Mouse (Mus musculus): ENCODE results near the gene Ercc1. TPM values are rescaled to one million over a fixed set of nuclear protein-coding genes. Genes with fewer than 3 reads are reported as not detected.

Ercc1 gene
- polyA plus RNA-seq, 1 experiment from 2014 or later = 16.8 TPM

DNA sequence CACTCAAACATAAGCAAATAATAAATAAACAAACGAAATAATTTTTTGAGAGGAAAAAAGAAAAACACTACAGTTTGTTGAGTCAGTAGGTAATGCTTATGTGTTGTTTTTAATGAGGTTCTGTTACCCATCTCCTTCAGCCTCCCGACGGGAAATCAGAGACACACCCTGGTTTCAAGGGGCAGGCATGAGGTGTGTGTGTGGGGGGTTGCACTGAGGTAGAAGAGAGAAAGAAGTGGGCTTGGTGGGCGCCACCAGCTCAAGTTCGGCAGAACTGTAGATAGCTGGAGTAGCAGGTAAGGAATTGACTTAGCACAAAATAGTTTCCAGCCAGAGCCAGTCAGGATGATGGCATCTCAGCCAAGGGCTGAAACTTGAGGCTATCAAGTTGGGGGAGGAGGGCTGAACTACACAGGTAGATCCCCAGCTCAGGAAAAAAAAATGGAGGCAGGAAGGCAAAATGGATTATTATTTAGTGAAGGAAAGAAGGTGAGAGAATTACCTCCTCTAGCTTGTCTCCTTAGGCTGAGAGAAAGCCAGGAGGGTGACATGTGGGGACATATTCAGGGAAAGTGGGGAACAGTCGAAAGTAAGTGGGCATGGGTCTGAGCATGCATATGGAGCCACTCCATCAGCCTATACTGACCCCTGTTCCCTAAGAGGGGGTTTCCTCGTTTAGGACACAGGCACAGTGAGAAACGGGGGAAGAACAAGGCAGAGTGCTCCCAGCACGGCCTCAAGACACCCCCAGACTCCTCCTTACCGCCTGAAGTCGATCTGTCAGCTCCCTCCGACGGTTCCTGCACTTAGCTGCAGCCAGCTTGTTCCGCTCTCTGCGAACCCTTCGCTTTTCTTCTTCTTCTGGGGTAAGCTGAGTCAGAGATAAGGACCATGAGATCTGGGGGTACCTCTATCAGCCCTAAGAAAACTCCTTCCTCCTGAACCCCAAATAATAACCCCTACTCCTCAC lies 38.5 kb upstream of the Ercc1 start:
- H3K79me2 ChIP-seq (ENCODE audit: inconsistent target) = no peaks in the 10 kb centered on the region
- H3K27ac ChIP-seq = no peak overlapping the region
- H3K36me3 ChIP-seq (ENCODE audit: inconsistent target) = no peaks in the 10 kb centered on the region
- H3K4me3 ChIP-seq (ENCODE audit: inconsistent target) = no peak overlapping the region
- 80% methylated on average over 16 of the region's 16 CpGs for WGBS (ENCODE audit: missing documents)

DNA sequence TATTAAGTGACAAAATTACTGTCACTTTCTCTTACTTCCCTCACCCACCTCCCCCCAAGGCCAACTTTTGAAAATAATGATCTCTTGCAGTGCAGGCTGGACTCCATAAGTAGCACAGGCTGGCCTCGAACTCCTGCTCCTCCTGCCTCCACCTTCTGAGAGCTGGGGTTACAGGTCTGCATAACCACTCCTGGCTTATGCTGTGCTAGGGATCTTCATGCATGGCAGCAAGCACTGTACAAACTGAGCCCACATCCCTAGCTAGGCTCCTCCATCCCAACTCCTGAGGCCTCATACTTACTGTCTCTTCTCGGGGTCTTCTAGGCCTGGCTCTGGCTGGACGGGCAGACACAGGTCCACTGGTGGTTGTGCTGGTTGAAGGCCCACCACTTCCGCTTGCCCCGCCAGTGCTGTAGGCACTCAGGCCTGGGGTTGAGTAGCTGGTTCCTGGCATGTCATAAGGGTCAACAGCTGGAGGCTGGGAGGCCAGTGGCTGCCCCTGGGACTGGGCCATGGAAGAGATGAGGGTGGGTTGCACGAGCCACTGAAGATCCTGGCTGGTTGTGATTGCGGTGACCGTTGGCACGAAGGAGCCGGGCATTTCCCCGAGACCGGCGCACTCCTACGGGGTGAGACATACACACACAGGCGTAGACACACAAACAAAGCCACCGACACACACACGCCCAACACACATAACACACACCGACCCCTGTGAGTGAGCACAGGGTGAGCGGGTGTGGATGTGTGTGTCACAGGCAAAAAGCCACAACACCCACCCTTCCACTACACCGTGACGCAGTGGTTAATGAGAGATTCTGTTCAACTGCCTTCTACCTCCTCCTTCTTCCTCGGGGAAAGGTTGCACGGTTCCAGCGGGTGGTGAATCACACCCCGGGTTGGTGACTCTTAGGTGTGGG lies 37.5 kb upstream of the Ercc1 start:
- WGBS (ENCODE audit: missing documents) = 84% methylated on average over 20 of the region's 25 CpGs
- Histone ChIP-seq H3K36me3 (ENCODE audit: inconsistent target) (no peaks in the 10 kb centered on the region), H3K27ac (no peak overlapping the region), H3K4me3 (ENCODE audit: inconsistent target) (no peak overlapping the region), H3K79me2 (ENCODE audit: inconsistent target) (no peaks in the 10 kb centered on the region)

DNA sequence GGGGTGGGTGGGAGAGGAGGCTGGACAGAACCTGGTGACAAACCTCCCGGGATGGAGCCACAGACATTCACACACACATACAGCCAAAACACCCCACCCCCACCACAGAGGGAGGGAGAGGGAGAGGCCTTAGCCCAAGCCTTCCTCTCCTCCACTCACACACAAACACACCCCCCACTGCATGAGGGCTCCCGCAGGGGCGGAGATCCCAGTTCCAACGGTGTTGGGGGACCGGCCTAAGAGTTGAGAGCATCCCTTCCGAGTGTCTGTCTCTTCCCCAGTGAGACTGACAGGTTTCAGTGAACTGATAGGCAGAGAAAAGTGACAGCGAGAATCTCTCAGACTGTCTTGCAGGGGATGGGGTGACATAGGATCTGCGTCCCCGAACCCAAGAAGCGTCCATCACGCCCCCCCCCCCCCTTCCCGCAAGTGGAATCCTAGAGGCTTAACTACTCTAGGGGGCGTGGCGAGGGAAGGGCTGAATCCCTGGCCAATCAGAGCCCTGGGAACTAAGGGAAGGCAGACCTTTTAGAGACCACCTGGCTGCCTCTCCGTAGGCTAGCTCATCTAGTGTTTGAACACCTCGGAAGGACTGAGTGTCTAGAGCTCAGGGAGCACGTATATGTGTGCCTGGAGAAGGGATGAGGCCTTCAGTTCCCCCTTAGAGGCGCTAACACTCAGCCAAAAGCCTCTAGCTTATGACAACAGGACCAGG lies 36.7 kb upstream of the Ercc1 start:
- H3K79me2 ChIP-seq (ENCODE audit: inconsistent target) = no peaks in the 10 kb centered on the region
- H3K27ac ChIP-seq = peak overlapping the region; percentile 54
- 7% methylated on average over 15 of the region's 18 CpGs for WGBS (ENCODE audit: missing documents)
- peak overlapping the region; percentile 63 for H3K4me3 ChIP-seq (ENCODE audit: inconsistent target)
- H3K36me3 ChIP-seq (ENCODE audit: inconsistent target) = no peaks in the 10 kb centered on the region

DNA sequence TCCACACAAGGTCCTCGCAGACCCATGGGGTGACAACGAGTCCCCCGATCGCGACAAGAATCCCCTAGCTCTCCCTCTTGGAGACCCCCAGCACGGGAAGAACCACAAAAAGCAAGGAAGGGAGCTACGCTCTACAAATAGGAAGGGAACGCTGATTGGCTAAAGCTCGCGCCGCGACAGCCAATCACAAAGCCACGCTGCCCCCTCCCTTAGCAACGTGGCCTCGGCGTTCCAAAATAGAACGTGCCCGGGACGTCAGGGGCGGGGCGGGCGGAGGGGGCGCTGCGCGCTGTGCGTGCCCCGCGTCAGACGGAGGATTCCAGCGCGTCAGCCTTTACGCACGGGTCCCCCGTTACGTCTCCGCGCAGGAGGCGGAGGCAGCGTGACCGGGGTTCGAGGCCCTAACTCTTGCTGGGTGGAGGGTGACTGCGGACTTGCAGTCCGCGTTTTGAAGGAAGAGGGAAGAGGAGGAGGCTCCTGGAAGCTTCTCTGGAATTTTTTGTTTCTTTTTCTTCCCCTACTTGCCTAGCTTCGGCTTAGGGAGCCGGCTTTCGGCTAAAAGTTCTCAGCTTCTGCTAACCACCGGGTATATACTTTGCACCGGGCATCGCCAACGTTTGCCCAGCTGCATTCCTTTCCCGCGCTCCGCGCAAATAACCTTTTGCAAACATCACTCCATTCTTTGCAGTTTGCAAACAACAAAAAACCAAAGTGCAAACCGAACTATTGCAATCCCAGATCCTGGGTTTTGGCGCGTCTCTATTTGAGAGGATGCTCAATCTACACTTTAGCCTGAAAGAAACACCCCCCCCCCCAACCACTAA lies 35.9 kb upstream of the Ercc1 start:
- Histone ChIP-seq H3K36me3 (ENCODE audit: inconsistent target) (no peaks in the 10 kb centered on the region), H3K79me2 (ENCODE audit: inconsistent target) (no peaks in the 10 kb centered on the region), H3K4me3 (ENCODE audit: inconsistent target) (peak overlapping the region; percentile 63), H3K27ac (peak overlapping the region; percentile 54)
- WGBS (ENCODE audit: missing documents) = 0% methylated on average over 52 of the region's 58 CpGs

DNA sequence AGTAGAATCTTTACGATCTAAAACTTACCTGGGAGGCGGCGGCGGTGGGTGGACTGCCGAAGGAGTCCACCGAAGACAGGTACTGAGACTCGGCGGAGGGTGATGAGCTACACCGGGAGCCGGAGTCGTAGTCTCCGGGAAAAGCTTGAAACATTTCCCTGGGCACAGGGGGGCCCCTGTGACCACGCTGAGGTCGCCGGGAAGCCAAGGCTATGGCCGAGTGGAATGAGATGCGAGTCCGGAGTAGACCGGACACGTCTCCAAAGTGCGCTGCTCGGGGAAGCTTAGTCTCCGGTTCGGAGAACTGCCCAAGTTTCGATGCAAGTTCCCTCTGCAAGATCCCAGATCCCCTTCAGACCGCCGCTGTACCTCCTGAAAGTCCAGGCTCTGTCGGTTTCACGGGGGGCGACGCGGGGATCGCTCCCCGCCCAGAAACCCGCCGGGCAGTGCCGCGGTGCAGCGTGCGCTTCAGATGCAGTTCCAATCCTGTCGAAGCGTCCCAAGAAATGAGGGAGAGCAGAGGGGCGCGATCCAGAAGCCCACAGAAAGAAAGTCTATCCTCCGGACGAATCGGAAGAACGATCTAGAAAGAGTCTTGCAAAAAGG lies 35.2 kb upstream of the Ercc1 start:
- H3K27ac ChIP-seq = no peak overlapping the region
- H3K79me2 ChIP-seq (ENCODE audit: inconsistent target) = no peaks in the 10 kb centered on the region
- 2% methylated on average over 46 of the region's 48 CpGs for WGBS (ENCODE audit: missing documents)
- H3K36me3 ChIP-seq (ENCODE audit: inconsistent target) = no peaks in the 10 kb centered on the region
- peak overlapping the region; percentile 63 for H3K4me3 ChIP-seq (ENCODE audit: inconsistent target)

DNA sequence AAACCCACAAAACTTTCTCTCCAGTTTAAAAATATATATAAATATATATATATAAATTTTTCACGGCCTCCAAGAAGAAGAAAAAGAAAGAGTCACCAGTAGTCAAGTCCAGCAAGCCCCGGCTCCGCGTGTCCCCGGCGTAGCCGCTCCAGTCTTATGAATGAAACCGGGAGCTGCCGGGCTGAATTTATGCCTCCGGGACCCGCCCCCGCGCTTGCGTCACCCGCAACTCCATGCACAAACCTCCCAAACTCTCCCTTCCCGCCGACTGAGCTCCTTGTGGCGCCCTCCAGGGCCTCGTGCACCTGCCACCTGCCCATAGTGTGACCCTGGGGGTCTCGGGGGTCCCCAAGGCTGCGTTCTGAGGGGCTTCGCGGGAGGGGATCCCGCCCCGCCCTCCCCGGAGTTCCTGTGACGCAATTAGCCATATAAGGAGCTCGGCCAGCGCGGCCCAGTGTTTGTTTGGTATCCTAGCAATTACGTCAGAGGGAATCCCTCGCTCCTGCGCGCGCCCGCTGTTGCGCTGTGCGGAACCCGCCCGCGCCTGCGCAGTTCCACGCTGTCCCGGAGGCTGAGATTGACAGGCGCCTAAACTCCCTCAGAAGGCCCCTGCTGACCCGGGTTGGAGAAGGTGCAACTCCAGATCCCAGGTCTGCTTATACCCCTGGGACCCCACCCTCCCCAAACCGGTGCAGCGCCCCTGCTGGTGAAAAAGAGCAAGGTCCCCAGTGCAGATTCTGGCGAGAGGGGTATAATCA lies 34.5 kb upstream of the Ercc1 start, which contains the start of gene Fosb:
Fosb (minus strand) TSS at position 168 of the 758 bp plus-strand sequence.
- H3K79me2 ChIP-seq (ENCODE audit: inconsistent target) = no peaks in the 10 kb centered on the region
- no peak within 1 kb of the TSS for H3K27ac ChIP-seq
- H3K4me3 ChIP-seq (ENCODE audit: inconsistent target) = peak within 1 kb of the TSS; percentile 63
- no peaks in the 10 kb centered on the region for H3K36me3 ChIP-seq (ENCODE audit: inconsistent target)
- 1% methylated on average over 42 of the region's 49 CpGs for WGBS (ENCODE audit: missing documents)

DNA sequence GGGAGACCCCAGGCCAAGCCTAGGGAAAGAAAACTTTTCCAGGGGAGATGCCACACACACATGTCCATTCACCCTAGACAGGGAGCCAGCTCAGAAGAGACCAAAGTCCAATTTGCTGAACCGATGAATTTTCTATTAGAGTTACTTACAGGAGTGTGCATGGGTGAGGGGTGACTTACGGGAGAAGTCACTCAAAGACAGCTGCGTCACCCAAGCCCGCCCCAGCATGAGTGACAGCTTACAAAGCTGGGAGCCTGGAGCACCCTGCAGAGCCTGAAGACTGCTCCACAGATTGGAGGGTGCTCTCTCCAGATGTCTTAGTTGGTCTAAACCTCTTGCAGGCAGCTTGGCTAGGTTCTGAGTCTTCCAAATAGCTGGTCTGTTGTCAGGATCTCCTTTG lies 32.6 kb upstream of the Ercc1 start:
- H3K4me3 ChIP-seq (ENCODE audit: inconsistent target) = no peak overlapping the region
- WGBS (ENCODE audit: missing documents) = 82% methylated on average over 4 of the region's 4 CpGs
- no peaks in the 10 kb centered on the region for H3K36me3 ChIP-seq (ENCODE audit: inconsistent target)
- H3K27ac ChIP-seq = no peak overlapping the region
- H3K79me2 ChIP-seq (ENCODE audit: inconsistent target) = no peaks in the 10 kb centered on the region

DNA sequence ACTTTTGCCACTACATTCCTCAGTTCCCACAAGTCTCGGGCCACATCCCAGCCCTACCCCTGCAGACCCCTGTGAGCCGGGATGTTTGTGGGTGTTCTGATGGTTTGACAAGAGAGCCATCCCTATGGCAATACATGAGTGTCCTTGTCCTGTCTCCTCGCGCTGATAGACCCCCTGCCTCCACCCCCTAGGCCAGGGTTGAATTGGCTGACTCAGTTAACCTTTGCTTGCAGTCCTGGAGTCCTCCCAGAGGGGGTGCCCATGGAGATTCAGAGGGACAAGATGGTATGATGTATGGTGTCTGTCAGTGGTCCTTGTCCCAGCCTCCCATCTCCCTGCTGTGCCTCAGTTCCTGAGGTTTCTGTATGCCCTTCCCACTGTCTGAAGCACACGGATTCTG lies 30.5 kb upstream of the Ercc1 start:
- 97% methylated on average over 5 of the region's 5 CpGs for WGBS (ENCODE audit: missing documents)
- no peak overlapping the region for H3K27ac ChIP-seq
- no peak overlapping the region for H3K4me3 ChIP-seq (ENCODE audit: inconsistent target)

DNA sequence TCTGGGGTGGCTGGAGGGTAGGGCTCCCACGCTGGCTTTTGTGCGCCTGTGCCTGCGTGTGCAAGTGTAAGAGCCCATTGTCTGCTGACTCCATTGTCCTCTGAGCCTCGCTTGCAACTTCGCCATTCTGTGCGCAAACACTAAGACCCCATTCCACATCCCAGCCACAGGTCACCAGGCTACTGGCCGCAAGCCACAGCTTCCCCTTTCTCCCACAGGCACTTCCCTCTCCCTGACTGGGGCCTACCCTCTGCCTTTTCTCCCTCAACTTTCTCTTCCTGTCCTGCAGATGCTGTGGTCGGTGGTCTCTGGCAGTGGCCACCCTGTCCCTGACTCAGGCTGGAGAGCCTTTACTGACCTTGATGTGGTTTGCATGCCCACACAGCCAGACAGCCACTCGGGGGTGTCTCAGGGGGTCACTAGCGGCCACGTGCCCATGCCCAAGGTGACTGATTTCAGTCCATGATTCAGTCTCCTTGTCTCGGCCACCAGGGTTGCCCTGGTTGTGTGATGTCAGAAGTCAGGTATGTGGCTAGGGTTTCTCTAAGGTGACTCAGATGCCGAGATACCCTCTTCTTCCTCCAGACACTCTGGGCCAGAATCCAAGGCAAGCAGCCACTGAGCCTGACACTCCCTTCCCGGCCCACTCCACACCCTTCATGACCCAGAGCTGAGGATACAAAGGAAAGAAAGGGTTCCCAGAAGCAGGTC lies 28.0 kb upstream of the Ercc1 start:
- Histone ChIP-seq H3K4me3 (ENCODE audit: inconsistent target) (no peak overlapping the region), H3K27ac (peak overlapping the region; percentile 90), H3K79me2 (ENCODE audit: inconsistent target) (no peaks in the 10 kb centered on the region), H3K36me3 (ENCODE audit: inconsistent target) (no peaks in the 10 kb centered on the region)
- WGBS (ENCODE audit: missing documents) = 8% methylated on average over 14 of the region's 14 CpGs

More for the DNA sequence above, 30.5 kb upstream of the Ercc1 start:
- no peaks in the 10 kb centered on the region for H3K36me3 ChIP-seq (ENCODE audit: inconsistent target)
- H3K79me2 ChIP-seq (ENCODE audit: inconsistent target) = no peaks in the 10 kb centered on the region

DNA sequence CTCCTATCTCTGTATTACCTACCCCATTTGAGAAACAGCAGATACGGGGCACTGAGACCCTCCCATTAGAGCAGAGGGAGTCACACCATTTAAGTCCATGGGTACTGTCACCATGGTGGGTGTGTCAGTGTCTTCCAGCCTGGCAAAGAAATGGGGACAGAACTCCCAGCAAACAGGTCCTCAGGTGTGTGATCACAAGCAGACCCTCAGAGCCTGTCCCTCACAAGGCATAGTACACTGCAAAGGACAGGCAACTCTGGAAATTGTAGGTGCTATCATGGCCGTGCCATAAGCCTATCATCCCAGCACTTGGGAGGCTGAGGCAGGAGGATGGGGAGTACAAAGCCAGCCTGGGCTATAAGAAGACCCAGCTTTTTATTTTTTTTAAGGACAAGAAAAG lies 26.4 kb upstream of the Ercc1 start:
- no peaks in the 10 kb centered on the region for H3K79me2 ChIP-seq (ENCODE audit: inconsistent target)
- H3K27ac ChIP-seq = peak overlapping the region; percentile 73
- 81% methylated on average over 2 of the region's 2 CpGs for WGBS (ENCODE audit: missing documents)
- no peaks in the 10 kb centered on the region for H3K36me3 ChIP-seq (ENCODE audit: inconsistent target)
- H3K4me3 ChIP-seq (ENCODE audit: inconsistent target) = no peak overlapping the region

DNA sequence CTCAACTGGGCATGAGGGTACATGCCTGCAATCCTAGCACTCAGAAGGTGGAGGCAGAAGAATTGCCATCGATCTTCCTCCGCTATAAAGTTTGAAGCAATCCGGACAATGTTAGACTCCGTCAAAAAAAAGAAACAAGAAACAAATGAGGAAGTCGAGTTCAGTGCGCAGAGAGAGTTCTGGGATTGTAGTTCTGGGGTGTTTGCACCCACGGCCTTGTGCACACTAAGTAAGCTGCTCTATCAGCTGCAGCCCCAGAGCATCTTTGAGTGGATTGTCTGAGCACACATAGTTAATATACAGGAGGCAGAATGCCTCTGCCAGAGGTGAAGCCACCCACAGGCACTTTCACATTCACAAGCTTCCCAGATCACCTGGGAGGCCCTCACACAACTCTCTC lies 25.9 kb upstream of the Ercc1 start:
- Histone ChIP-seq H3K27ac (peak overlapping the region; percentile 73), H3K4me3 (ENCODE audit: inconsistent target) (no peak overlapping the region), H3K79me2 (ENCODE audit: inconsistent target) (no peaks in the 10 kb centered on the region), H3K36me3 (ENCODE audit: inconsistent target) (no peaks in the 10 kb centered on the region)
- WGBS (ENCODE audit: missing documents) = 4% methylated on average over 7 of the region's 7 CpGs

DNA sequence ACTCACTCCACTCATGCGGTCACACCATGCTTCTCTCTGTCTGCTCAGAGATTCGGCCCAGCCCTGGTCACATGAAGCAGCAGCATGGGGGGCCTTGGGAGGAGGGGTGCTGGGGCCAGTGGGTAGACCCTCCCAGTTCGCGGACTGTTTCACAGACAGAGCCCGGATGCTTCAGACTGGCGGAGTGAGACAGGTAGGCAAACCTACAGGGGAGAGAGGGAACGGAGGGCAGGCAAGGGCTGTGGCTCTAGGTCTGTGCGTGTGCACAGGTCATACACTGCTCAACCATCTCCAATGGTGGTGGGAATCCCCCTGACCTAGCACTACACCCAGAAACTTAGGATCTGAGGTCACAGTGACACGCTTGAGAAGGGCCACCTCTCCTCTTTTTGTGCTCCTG lies 25.1 kb upstream of the Ercc1 start:
- Histone ChIP-seq H3K79me2 (ENCODE audit: inconsistent target) (no peaks in the 10 kb centered on the region), H3K4me3 (ENCODE audit: inconsistent target) (no peak overlapping the region), H3K27ac (peak overlapping the region; percentile 22), H3K36me3 (ENCODE audit: inconsistent target) (no peaks in the 10 kb centered on the region)
- 69% methylated on average over 8 of the region's 9 CpGs for WGBS (ENCODE audit: missing documents)
